Mouse (Mus musculus) hindbrain, embryonic 10.5 days (tissue): ENCODE measurements at regions not wholly inside any gene's neighbourhood (a gene's known extent, or its start where the extent isn't known, plus 50 kb on each side); places are given as distances from the start of the nearest gene placed in this dataset.
A peak's percentile ranks its signal among the peaks of the same experiment; 100 is the strongest.

Experiments
- DNase-seq: peaks from one replicate; pipeline ENCODE4 v3.0.0-alpha.2; 2017; ENCODE audit warnings: low spot score
- H3K27ac ChIP-seq: fragments of 300-500 bp; sonication (generic); 2 replicates; pipeline ENCODE4 v1.5.1; 2016; ENCODE audit warnings: mild to moderate bottlenecking, moderate library complexity
- H3K27me3 ChIP-seq: fragments of 300-500 bp; sonication (generic); 2 replicates; pipeline ENCODE4 v1.6.1; 2016; ENCODE audit warnings: mild to moderate bottlenecking; ENCODE audit not compliant: poor library complexity, insufficient read depth, severe bottlenecking
- H3K36me3 ChIP-seq: fragments of 300-500 bp; sonication (generic); 2 replicates; pipeline ENCODE4 v1.6.1; 2016; ENCODE audit warnings: mild to moderate bottlenecking, moderate library complexity
- H3K4me1 ChIP-seq: fragments of 300-500 bp; sonication (generic); replicated peaks from 2 replicates; pipeline ENCODE4 v1.6.1; 2016; ENCODE audit warnings: mild to moderate bottlenecking
- H3K4me3 ChIP-seq: fragments of 300-500 bp; sonication (generic); 2 replicates; pipeline ENCODE4 v1.5.1; 2016; ENCODE audit warnings: mild to moderate bottlenecking, moderate library complexity
- H3K9me3 ChIP-seq: fragments of 300-500 bp; sonication (generic); 2 replicates; pipeline ENCODE4 v1.6.1; 2016; ENCODE audit warnings: mild to moderate bottlenecking, moderate library complexity
- WGBS: fragments of 180-500 bp; shearing (Covaris S2); methylation state at CpG from one replicate; pipeline ENCODE4 v1.1.7; 2016; 5-methylcytosine and 5-hydroxymethylcytosine counted together

DNA sequence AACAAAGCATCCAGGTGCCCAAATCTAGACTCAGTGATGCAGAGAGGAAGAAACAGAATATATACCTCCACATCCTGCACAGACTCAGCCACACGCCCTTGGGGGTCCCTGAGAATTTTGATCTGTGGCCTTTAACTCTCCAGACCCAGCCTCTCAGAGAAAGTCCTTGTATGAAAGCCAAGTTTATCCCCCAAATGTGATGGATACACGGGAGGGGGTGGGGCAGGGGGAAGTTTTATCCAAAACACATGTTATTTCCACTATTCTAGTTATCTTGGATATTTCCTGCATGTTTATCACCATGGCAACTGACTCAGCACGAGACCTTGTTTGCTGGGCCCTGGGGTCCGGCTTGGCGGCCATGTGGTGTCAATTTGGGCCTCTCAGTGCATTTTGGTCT lies 57.8 kb upstream of the Cdon start:
- Histone ChIP-seq H3K27me3 (peaks cover 58% of the 10 kb centered on the region), H3K9me3 (no peaks in the 10 kb centered on the region), H3K4me3 (no peak overlapping the region), H3K4me1 (peaks cover 54% of the 10 kb centered on the region), H3K27ac (peak overlapping the region; percentile 70), H3K36me3 (no peaks in the 10 kb centered on the region)
- 60% methylated on average over 5 of the region's 5 CpGs for WGBS
- peak; percentile 57 for DNase-seq

DNA sequence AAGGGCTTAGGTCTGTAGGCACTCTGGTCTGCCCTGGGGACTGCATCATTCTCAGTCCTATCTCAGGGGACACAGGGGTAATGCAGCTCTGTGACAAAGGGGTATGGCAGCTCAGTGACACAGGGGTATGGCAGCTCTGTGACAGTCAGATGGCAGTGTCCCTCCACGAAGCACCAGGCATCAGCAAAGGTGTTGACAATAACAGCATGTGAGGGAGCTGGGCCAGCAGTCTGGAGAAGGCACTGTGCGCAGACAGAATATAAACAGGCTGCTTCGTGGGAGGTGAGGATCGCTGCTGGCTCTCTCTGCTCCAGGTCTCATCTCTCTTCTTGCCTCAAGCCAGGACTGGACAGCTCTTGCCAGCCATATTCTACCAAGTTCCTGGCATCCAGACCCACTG lies 57.0 kb upstream of the Cdon start:
- WGBS, result 61% methylated on average over 4 of the region's 4 CpGs
- Histone ChIP-seq H3K27ac (peak overlapping the region; percentile 70), H3K9me3 (no peaks in the 10 kb centered on the region), H3K36me3 (no peaks in the 10 kb centered on the region), H3K4me1 (peaks cover 61% of the 10 kb centered on the region), H3K4me3 (no peak overlapping the region), H3K27me3 (peaks cover 66% of the 10 kb centered on the region)
- DNase-seq, result no peak

DNA sequence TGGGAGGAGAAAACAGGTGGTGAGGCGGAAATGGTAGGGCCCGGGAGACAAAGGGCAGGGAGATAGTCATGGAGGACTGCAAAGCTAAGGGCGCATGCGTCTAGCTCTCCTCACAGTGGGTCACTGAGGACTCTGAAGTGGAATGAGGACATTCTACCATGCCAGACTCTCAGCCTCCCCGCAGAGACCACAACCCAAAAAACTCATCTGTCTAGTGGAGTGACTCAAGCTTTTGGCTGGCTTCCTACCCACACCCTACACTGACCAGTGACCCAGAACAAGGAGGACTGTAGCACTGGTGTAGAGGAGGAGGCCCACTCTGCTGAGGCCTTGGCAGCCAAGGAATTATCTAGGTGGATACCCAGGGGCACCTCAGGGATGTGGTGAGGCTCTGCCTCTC lies 55.0 kb upstream of the Cdon start:
- no peak for DNase-seq
- 93% methylated on average over 5 of the region's 5 CpGs for WGBS
- H3K27ac ChIP-seq, result no peak overlapping the region

DNA sequence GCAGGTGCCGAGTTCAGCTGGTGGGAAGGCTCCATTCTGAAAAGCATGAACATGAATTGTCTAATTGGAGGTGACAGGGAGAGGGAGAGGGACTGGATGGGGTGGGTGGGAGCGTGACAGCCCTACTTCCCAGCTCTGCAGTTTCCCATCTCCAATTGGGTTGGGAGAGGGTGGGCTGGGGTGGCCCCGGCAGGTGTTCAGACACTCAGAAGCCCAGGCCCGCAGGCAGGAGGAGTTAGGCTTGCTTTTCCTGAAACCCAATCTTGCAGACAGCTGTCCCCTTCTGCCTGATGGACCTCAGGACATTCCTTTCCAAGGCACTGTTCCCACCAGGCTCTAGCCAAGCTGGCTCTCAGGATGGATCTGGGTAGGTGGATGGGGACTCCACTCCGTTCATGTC lies 51.9 kb upstream of the Cdon start:
- 53% methylated on average over 5 of the region's 5 CpGs for WGBS
- H3K36me3 ChIP-seq, result no peaks in the 10 kb centered on the region
- peaks cover 44% of the 10 kb centered on the region for H3K27me3 ChIP-seq
- H3K4me1 ChIP-seq, result peaks cover 62% of the 10 kb centered on the region
- no peak for DNase-seq
- H3K27ac ChIP-seq, result peak overlapping the region; percentile 72
- H3K9me3 ChIP-seq, result no peaks in the 10 kb centered on the region
- no peak overlapping the region for H3K4me3 ChIP-seq

More for the DNA sequence above, 55.0 kb upstream of the Cdon start:
- H3K36me3 ChIP-seq, result no peaks in the 10 kb centered on the region
- H3K9me3 ChIP-seq, result no peaks in the 10 kb centered on the region
- H3K27me3 ChIP-seq, result peaks cover 72% of the 10 kb centered on the region
- no peak overlapping the region for H3K4me3 ChIP-seq
- peaks cover 63% of the 10 kb centered on the region for H3K4me1 ChIP-seq

DNA sequence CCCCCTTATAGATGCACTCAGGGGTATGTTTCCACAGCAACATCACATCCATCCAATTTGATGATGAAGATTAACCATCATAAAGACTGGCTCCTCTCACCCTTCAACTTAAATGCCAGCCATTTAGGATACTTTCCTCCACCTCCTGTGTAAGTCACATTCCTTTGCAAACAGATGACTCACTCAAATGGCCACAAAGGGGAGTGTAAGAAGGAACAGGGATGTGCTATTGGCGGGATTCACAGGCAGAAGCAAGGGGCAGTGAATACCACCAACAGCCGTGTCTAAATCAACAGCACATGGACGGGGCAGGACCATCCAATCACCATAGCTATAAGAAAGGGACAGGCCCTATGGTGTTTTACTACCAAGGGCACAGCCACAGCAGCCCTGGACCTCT lies 50.9 kb upstream of the Cdon start:
- H3K4me1 ChIP-seq, result peaks cover 60% of the 10 kb centered on the region
- WGBS, result 61% methylated on average over 3 of the region's 3 CpGs
- peak overlapping the region; percentile 67 for H3K27ac ChIP-seq
- H3K9me3 ChIP-seq, result no peaks in the 10 kb centered on the region
- H3K36me3 ChIP-seq, result no peaks in the 10 kb centered on the region
- DNase-seq, result no peak
- H3K4me3 ChIP-seq, result no peak overlapping the region
- peaks cover 46% of the 10 kb centered on the region for H3K27me3 ChIP-seq

DNA sequence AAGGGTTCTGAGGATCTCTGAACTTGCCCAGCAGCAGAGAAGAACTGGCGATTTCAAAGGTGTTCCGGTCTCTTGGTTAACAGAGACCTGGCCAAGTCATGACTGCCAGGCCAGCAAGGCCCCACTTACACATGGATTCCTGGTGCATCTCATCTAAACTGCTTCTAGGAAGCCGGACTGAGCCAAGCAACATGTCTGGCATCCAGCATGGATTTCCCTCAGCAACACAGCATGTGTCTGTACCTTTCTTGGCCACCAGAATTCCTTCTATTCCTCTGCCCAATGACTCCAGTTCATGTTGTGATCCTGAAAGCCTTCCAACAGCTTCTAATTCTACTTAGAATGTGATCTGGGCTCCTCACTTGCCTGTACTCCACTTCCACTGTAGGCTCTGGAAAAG lies 50.0 kb upstream of the Cdon start:
- no peak for DNase-seq
- Histone ChIP-seq H3K4me1 (peaks cover 64% of the 10 kb centered on the region), H3K36me3 (no peaks in the 10 kb centered on the region), H3K9me3 (no peaks in the 10 kb centered on the region), H3K27ac (peak overlapping the region; percentile 83; the same call in 1 of the 2 replicates), H3K27me3 (peaks cover 54% of the 10 kb centered on the region), H3K4me3 (no peak overlapping the region)
- 89% methylated on average over 3 of the region's 3 CpGs for WGBS
